Mouse (Mus musculus): ENCODE data around the gene Srpr.

Gene Srpr

DNA sequence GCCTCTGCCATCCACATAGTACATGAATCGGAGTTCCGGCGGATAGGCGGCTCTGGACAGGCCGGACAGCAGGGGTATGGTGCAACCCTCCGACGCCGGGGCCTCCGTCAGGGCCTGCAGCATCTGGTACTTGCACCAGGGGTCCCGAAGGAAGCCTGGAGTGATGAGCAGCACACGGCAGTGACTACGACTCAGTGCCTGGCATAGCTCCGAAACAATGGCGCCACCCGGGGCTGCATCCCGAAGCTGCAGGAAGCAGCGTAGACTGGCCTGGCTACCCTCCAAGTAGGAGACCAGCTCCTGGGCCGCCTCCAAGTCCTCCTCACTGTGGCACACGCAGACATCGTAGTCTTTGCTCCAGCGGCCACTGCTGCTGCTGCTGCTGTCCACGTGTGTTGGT, 11.3 kb upstream of the Srpr start:
- peak in 1 of 2 experiments; percentile 41 for DNase-seq (ENCODE audit: low spot score in 2 of 2)

DNA sequence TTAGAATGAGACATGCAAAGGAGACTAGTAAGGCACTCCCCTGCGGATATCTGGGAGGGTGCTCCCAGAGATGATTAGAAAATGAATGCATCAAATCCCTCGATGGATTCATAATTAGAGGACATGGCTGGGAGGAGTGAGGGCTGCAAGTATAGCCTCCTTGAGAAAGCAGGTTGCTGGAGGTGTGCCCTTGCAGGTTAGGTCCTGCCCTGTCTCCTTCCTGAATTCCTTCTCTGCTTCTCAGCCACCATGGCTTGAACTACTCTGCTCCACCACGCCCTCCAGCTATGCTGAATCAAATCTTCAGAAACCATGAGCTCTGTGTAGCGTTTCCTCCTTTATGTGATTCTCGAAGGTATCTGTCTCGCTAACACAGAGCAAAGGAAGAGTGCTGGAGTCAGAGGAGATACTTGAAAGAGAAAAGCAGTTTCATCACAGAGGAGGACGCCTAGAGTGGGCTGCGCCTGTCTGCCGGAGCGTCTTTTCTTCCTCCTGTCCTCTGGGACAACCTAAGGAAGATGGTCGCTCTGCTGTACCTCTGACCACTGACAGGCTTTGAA, 6.9 kb upstream of the Srpr start:
- no peak for DNase-seq (ENCODE audit: low spot score in 2 of 2)

DNA sequence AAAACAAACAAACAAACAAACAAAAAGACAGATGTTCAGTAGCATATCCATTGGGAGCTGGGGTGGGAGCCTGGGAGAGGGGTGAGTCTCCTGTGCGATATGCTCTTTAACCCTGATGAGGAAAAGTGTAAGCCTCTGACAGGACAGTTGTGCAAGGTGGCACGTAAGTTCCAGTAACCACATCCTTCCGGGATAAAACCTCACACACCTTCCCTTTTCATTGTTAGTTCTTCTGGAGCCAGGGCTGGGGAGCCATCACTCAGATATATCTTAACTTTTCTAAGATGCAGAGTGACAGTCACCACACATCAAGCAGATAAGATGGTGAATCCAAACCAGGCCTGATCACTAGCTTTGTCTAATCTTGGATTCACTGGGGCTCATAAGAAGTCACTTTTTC, 5.9 kb upstream of the Srpr start:
- no peak for DNase-seq (ENCODE audit: low spot score in 2 of 2)

DNA sequence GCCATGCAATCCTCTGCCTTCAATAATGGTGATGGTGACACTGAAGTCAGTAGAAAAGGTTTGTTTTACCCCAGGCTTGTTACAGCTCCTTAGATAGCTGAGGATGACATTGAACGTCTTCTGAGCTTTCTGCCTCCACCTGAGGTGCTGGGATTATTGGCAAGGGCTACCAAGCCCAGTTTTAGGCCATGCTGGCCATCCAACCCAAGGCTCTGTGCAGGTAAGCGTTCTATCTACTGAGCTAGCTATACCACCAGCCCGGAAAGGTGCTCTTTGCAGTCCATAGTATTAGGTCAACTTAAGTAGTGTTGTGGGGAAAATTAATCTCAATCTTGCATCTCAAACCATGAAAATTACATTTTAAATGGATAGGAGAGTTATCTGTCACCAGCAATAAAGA, 2.4 kb upstream of the Srpr start:
- no peak for DNase-seq (ENCODE audit: low spot score in 2 of 2)

DNA sequence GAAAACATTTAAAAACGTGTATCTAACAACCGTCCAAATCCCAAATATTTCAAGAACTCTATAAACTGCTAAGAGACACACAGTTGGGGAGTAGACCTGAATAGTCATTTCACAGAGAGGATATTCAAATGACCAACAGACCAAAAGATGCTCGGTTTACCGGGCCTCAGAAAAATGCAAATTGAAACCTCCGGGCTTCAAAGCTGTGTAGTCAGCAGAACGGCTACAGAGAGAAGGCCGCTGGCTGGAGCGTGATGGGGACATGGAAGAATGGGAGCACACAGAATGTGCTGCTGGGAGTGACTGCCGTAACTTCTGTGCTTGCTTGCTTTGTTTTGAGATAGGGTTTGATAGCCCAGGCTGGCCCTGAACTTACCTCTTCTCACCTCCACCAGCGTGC, 1.6 kb upstream of the Srpr start:
- DNase-seq (ENCODE audit: low spot score in 2 of 2): no peak

DNA sequence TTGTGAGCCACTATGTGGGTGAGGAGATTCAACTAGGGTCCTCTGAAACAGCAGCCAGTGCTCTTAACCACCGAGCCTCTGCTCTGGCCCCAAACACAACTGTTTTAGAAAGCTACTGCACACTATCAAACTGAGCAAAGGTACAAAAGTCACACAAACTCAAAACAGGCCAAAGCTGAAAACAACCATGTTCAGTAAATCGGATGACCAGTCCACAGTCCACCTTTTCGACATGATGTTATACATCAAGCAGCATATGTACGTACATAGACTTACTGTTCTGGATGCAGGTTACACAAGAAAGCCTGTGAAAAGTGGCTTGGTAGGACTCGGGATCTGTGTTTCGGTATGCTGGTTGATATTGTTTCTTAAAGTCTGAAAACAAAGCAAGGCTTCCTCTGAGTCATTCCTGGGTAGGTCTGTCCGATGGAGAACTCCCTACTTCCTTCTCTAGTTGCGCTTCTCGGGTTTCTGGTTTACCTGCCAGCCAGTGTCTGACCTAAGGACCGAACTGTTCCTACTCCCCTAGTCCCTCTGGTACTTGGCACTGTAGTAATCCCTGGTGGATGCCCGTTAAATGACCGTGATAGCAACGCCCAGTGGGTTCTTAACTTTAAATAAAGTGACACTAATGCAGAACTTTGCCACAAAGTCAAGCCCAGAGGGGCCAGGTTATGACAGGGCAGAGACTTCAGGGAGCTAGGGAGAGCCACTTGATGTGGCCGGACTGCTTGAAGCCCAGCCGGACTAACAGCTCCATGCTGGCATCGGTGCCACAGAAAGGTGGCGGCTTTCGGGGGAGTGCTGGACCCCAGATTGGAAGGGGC, 817 bp upstream of the Srpr start:
- no peak for DNase-seq (ENCODE audit: low spot score in 2 of 2)

DNA sequence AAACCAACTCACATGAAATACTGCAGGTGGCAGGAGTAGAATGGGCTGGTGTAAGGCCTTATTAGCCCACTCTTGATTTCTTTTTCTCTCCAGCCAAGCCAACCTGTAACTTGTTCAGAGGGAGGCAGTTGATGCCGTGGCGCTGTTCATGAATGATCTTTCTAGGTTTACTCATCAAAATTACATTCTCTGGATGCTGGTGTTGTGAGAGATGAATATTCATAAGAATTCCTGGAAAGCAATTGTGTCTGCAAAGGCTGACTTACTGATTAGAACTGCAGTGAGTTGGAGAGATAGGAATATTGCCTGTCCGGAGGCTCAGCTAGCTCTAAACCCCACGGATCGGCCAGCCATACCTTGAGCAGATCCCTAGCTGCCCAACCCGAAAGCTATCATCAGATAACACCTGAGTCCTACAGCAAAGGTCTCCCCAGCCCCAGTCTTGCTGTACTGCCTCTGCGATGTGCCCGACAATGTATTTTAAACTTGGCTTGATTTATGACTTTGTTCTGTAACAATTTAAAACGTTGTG, 620 bp downstream of the Srpr start:
- DNase-seq (ENCODE audit: low spot score in 2 of 2): no peak

DNA sequence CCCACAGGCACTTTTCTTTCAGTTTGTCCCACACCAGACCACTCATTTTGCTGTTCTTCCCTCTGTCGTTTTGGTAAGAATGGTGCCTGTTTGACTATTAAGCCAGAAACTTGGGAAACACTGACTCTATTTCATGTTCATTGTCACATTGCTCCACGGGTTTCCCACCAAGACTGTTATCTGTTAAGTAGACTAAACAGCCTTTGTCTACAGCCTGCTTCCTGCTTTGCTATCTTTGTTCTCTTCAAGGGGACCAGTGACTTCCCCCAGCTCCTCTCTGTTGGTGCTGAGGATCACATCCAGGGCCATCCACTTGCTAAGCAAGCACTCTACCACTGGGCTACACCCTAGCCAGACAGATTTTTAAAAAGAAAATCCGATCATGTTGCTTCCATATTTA, 3.6 kb downstream of the Srpr start:
- DNase-seq (ENCODE audit: low spot score in 2 of 2): no peak

DNA sequence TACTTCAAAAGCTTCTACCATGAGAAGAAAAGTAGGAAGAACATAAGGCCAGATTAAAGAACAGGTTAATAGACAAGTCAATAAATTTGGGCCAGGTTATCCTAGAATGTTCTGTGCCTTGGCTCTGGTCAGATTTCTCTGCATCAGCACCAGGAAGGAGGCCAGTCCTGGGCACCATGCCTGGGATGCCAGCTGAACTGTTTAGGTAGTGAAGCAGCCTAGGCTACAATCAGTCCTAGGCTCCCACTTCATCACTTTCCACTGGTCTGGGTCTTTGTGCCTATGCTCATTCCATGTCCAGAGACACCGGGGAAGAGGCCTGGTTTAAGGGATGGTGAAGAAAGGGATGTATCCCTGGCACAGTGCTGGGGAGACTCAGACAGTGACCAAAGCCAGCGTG, 4.4 kb downstream of the Srpr start:
- no peak for DNase-seq (ENCODE audit: low spot score in 2 of 2)

DNA sequence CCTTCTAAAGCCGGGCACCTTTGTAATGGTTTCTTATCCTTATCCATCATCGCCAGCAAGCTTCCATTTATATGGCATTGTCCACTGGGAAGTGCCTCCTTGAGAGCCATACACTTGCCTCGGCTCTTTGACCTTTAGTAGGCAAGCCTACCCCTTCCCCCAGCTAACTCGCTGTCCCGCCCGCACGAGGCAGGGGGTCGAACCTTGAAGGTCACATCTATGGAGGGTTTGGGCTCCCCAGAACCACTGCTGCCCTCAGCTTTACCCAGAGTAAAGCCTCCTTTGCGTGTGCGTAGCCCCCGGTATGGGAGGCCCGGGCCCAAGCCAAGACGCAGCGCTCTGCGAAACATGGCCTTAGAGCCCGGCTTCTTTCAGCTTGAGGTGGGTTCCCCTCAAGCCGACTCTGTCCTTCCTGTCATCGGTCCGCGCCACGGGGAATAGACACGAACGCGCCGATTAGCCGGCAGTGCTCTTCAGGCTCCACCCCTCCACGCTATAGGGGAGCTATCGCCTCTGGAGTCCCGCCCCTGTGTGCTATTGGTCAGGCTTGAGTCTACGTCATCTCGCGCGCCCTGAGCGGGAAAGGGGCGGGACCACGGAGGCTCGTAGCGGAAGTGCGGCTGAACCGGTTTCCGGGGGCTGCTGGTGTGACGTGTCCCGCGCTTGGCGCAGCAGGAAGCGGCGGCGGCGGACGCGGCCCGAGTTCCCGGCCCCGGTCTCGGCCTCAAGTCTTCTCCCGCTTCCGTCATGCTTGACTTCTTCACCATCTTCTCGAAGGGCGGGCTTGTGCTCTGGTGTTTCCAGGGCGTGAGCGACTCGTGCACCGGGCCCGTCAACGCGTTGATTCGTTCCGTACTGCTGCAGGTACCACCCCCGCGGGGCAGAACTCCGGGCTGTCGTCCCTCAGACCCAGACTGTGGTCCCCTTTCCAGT, 10.8 kb downstream of the Srpr start, which contains the start of gene Foxred1:
Gene Foxred1, minus strand, starts transcription at position 514 of the 933 bp plus-strand sequence.
- peak; percentile 98 to 99 for DNase-seq (ENCODE audit: low spot score in 2 of 2)

DNA sequence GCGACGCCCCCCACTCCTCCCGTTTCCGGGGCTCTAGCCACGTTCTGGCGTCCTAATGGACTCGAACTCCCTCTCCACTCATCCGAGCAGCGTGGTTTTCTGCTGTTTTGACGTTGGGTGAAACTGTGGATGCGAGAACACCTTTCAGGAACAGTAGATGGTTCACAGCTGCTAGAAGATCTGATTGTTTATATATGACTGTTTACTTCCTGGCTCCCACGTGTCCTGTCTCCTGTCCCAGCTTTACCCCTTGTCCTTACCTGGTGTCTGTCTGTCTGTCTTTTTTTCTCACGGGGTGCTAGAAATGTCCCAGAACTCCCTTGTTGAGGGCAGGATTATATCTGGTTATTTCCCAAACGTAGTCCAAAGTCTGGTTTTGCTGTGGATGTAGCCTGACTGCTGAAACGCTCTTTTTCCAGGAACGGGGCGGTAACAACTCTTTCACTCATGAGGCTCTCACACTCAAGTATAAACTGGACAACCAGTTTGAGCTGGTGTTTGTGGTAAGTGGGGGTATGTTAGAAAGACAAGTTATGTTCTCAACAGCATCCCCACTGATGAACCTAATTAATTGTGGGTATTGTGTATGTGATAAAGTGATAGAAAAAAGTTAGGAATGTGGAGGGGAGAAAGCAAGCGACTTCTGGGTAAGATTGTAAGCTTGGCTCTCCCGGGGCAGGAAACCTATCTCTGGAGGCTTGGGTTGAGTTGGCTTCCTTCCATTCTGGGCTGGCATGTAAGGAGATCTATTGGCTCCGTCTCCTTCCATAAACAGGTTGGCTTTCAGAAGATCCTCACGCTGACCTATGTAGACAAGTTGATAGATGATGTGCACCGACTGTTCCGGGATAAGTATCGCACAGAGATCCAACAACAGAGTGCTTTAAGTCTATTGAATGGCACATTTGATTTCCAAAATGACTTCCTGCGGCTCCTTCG, 11.9 kb downstream of the Srpr start:
- no peak for DNase-seq (ENCODE audit: low spot score in 2 of 2)

DNA sequence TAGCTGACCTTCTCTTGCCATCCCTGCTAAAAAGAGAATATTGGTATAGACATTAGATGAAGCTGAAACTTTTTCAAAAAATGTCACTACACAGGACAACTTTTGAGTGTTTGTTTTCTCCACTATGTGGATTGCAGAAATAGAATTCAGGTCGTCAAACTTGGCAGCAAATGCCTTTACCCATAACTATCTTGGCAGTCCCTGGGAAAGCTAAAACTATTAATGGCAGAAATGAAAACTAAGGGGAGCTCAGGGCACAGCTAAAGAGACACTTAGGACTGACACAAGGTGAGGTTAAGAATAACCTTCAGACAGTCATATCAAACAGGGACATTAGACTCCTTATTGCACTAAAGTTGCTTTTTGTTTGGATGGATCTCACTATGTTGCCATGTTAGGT, 18.0 kb downstream of the Srpr start:
- no peak for DNase-seq (ENCODE audit: low spot score in 2 of 2)

DNA sequence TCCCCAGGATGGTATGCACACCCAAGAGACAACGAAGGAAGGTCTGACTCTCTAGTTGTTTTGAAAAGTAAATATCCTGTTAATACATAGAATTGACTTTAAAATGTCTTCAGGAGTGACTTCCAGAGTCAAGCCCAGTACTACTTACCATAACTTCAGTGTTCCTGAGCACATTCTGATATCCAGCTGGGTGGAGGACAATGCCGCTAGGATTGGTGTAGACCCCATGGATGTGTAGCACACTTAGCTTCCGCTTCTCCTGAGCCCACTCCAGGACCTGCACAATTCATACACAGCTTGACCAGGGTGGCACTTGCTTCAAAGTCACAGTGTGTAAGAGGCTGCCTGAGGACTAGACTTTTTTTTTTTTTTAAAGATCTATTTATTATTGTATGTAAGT, 23.5 kb downstream of the Srpr start:
- DNase-seq (ENCODE audit: low spot score in 2 of 2): no peak

DNA sequence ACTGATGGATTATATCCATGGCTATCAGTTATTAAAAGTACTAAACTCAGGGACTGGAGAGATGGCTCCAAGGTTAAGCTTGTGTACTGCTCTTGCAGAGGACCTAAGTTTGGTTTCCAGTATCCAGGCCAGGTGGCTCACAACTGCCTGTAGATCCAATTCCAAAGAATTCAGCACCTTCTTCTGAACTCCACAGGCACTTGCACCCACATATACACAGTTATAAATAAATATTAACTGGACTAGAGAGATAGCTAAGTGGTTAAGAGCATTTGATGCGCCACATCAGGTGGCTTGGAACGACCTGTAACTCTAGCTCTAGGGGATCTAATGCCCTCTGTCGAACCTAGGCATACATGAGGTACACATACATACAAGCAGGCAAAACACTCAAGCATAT, 28.7 kb downstream of the Srpr start:
- DNase-seq (ENCODE audit: low spot score in 2 of 2): no peak

DNA sequence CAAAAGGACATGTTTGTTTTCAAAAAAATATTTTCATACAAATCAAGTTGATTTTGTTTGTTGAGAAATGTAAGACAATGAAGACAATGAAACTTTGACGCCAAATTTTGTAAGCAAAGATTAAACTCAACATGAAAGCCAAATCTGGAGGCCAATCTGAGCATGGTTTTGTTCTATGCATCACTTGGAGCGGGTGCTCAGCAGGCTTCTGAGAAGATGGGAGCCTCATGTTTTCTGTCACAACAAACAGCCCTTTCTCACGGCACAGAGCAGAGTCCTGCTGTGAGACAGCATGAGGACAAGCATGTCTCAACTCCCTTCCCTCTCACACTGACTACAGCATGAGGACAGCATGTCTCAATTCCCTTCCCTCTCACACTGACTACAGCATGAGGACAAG, 36.0 kb downstream of the Srpr start:
- no peak for DNase-seq (ENCODE audit: low spot score in 2 of 2)

DNA sequence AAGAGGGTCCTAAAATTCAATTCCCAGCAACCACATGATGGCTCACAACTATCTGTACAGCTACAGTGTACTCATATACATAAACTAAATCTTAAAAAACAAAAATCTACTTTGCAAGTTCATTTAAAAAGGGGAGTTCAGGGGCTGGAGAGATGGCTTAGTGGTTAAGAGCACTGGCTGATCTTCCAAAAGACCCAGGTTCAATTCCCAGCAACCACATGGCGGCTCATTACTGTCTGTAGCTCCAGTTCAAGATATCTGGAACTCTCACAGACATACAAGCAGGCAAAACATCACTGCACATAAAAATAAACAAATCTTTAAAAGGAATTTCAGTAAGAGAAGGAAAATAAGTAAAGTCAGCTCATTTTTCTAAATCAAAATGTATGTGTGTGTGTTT, 38.4 kb downstream of the Srpr start:
- DNase-seq (ENCODE audit: low spot score in 2 of 2): no peak

DNA sequence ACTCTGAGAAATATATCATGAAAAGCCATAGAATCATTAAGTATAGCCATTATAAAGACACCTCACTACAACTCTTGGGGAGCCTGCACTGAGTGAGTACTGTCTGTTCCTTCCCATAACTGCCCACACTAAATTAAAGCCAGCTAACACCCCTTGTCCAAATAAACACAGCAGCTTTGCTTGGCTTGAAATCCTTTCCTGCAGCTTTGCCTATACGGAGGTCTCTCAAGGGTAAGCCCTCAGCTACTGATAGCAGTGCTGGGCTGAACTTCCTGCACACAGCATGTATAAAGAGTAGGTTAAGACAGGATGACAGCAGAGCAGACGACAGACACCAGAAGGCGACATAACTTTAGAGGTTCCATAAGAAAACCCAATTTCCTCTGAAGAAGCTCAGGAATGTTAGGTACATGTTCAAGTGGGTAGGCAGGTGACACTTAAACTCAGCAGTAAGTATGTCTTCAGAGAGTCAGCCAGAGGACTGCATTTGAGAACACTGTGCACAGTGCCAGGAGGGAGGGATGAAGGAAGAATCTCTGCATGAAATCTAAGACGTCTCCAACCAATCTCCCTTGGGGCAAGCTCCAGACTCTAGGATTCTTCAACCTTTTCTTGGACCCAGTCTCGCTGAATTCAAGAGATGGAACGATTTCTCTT, 39.1 kb downstream of the Srpr start:
- no peak for DNase-seq (ENCODE audit: low spot score in 2 of 2)

DNA sequence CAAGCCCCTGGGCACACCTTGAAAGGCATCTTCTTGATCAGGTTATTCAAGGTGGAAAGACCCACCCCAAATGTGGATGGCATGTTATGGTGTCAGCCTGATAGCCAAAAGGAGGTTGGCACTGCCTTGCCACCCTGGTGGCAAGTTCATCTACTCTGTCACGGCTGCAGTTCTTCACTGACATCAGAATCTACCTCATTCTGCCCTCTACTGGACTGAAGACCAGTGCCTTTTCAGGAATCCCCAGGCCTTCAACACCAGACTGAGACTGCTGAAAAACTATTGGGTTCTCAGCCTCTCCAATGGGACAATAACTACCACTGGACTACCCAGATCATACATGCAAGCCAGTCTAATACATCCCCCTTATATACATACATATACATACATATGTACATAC, 39.8 kb downstream of the Srpr start:
- no peak for DNase-seq (ENCODE audit: low spot score in 2 of 2)

DNA sequence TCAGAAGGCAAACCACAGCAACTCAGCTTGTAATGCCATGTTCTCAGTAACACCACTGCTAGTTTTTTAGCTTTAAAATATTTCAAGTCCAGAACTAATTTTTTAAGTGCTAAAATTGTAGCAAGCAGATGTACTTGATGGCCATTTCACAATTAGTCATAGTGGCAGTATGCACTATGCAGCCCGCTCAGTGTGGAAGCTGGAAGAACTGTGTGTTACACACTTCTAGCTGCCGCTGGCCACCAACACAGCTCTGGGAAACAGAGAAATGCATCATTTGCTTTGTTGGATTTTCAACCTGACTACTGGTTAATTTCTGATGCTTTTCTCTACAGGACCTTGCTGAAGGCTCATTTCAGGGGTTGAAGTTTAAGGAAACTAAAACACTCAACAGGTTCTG, 47.4 kb downstream of the Srpr start:
- no peak for DNase-seq (ENCODE audit: low spot score in 2 of 2)

DNA sequence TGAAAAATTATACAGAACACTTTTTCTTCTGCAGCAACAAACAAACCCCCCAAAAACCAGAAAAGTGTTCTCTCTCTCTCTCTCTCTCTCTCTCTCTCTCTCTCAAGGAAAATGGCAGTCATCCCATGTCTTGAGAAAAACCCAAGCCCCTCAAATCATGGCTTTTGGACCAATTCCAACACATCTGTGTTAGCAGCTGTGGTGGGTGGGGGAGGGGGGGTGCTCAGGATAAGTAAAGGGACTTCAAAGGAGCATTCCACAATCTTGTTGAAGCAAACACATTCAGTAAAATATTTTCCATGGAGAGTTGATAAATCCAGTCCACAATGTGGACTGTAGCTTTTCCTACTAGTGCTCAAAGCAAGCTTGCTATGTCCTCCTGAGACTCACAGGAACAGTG, 49.5 kb downstream of the Srpr start:
- no peak for DNase-seq (ENCODE audit: low spot score in 2 of 2)

DNA sequence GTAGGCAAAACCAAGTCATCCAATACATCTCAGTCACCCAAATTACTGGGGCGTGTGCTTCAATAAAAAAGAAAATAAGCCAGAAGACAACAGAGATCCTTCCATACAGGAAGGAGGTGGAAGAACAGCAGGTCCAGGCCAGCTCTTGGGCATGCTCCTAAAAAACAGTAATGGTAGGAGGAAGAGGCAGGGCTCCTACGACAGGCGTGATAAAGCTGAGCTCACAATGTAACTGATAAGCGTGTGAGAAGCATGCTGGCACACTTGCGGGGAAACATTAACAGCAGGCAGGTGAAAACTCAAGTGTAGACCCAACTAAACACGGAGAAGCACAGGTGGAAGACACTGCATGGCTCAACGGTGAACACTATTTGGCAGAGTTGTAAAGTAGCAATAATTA, 57.4 kb downstream of the Srpr start:
- no peak for DNase-seq (ENCODE audit: low spot score in 2 of 2)
